Mouse (Mus musculus) ES-E14 (cell line): ENCODE measurements at regions not wholly inside any gene's neighbourhood (a gene's known extent, or its start where the extent isn't known, plus 50 kb on each side); places are given as distances from the start of the nearest gene placed in this dataset.

Experiments used
- DNase-seq: peaks from one replicate; pipeline ENCODE4 v3.0.0-alpha.2; 2013; ENCODE audit warnings: low read depth, low spot score
- H3K27ac ChIP-seq: 2 replicates; pipeline ENCODE4 v1.5.1; 2012; ENCODE audit warnings: low read depth, mild to moderate bottlenecking, low read length, moderate library complexity, mixed read lengths; ENCODE audit not compliant: poor library complexity, insufficient read depth, severe bottlenecking
- H3K36me3 ChIP-seq: 2 replicates; pipeline ENCODE4 v1.6.1; 2012; ENCODE audit warnings: mild to moderate bottlenecking, low read length, moderate library complexity, mixed read lengths; ENCODE audit not compliant: control insufficient read depth, poor library complexity, insufficient read depth, severe bottlenecking
- H3K4me1 ChIP-seq, 2 experiments: fragments of 150-350 bp in 1 of 2; sonication (generic) in 1 of 2; 2 replicates each; pipeline ENCODE4 v1.6.1; 2012; ENCODE audit warnings: low read length in 2 of 2, mild to moderate bottlenecking in 1 of 2, mixed read lengths in 1 of 2; ENCODE audit not compliant: control insufficient read depth in 2 of 2, insufficient read depth in 2 of 2, poor library complexity in 1 of 2
- H3K4me3 ChIP-seq, 2 experiments: fragments of 150-350 bp in 1 of 2; sonication (generic) in 1 of 2; 2 replicates each; pipeline ENCODE4 v1.5.1; 2012; ENCODE audit warnings: low read length in 2 of 2, low read depth in 1 of 2, mild to moderate bottlenecking in 1 of 2, mixed read lengths in 1 of 2; ENCODE audit not compliant: insufficient read depth in 1 of 2, poor library complexity in 1 of 2, severe bottlenecking in 1 of 2
- H3K9ac ChIP-seq: 2 replicates; pipeline ENCODE4 v1.6.1; 2012; ENCODE audit warnings: low read depth, mild to moderate bottlenecking, low read length, mixed read lengths; ENCODE audit not compliant: poor library complexity, insufficient read depth, severe bottlenecking
- H3K9me3 ChIP-seq: fragments of 150-350 bp; sonication (generic); 2 replicates; pipeline ENCODE4 v1.6.1; 2012; ENCODE audit warnings: low read depth, mild to moderate bottlenecking, low read length; ENCODE audit not compliant: control insufficient read depth, insufficient read depth
- CHD2 ChIP-seq: IDR thresholded peaks from 2 replicates; pipeline ENCODE4 v1.6.1; 2014; ENCODE audit warnings: mild to moderate bottlenecking, low read depth, low read length, inconsistent platforms
- HCFC1 ChIP-seq: IDR thresholded peaks from 2 replicates; pipeline ENCODE4 v1.6.1; 2012; ENCODE audit warnings: low read length, inconsistent platforms, borderline replicate concordance; ENCODE audit not compliant: insufficient read depth
- MAFK ChIP-seq: IDR thresholded peaks from 2 replicates; pipeline ENCODE4 v1.6.1; 2014; ENCODE audit warnings: mild to moderate bottlenecking, low read depth, low read length, inconsistent platforms; ENCODE audit not compliant: insufficient read depth
- ZC3H11A ChIP-seq: IDR thresholded peaks from 2 replicates; pipeline ENCODE4 v1.6.1; 2012; ENCODE audit warnings: low read depth, mild to moderate bottlenecking, inconsistent platforms, low read length, borderline replicate concordance
- ZNF384 ChIP-seq: IDR thresholded peaks from 2 replicates; pipeline ENCODE4 v1.6.1; 2012; ENCODE audit warnings: low read depth, low read length, inconsistent platforms
- in situ Hi-C, 2 experiments: fragments of 600-800 bp; cut with MboI; formaldehyde crosslinking; loops; one replicate each; pipeline ENCODE4 v1.15.1; 2025; ENCODE audit warnings: low sequenced_read_pairs in 2 of 2, inconsistent platforms in 1 of 2; ENCODE audit not compliant: unreplicated experiment in 2 of 2

GRCm38 (mm10) chr6:51150066-51150465 lies 282.4 kb upstream of the Nfe2l3 start:
- Histone ChIP-seq H3K36me3 (no peaks in the 10 kb centered on the region), H3K9ac (no peak overlapping the region), H3K27ac (no peak overlapping the region), H3K9me3 (no peaks in the 10 kb centered on the region), H3K4me3 (no peak overlapping the region), H3K4me1 (no peaks in the 10 kb centered on the region)
- TF ChIP-seq ZNF384, result no peak
- no peak for TF ChIP-seq ZC3H11A
- no peak for DNase-seq
- in situ Hi-C loops, result loop anchor here in 1 of 2 experiments (25.0 kb wide), 1 partner anchor 338 kb away; no protein-coding TSS in a partner anchor

DNA sequence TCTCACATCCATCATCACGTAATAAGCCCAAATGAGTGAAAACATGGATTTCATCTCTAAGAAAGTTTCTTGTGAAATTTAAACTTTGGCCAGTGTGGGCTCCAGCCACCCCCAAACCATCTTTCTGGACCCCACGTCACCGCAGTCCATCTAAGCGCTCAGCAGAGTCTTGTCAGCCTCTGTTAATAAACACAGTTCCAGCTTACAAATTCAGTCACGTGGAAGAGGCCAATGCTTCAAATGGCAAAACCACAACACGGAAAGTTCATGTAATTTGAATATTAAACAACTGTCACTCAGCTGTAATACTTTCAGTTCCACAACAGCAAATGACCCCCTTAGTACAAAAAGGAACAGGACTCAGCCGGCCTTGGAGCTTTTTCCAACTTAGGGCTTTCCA lies 282.0 kb upstream of the Nfe2l3 start:
- in situ Hi-C loops, result loop anchor here in 1 of 2 experiments (25.0 kb wide), 1 partner anchor 338 kb away; no protein-coding TSS in a partner anchor
- Histone ChIP-seq H3K4me3 (no peak overlapping the region), H3K36me3 (no peaks in the 10 kb centered on the region), H3K4me1 (no peaks in the 10 kb centered on the region), H3K27ac (no peak overlapping the region), H3K9me3 (no peaks in the 10 kb centered on the region), H3K9ac (no peak overlapping the region)
- no peak for DNase-seq
- no peak for TF ChIP-seq CHD2
- TF ChIP-seq HCFC1, result no peak
- TF ChIP-seq ZC3H11A, result no peak
- no peak for TF ChIP-seq MAFK
- no peak for TF ChIP-seq ZNF384

- Histone ChIP-seq H3K36me3 (no peaks in the 10 kb centered on the region), H3K27ac (no peak overlapping the region), H3K9me3 (no peaks in the 10 kb centered on the region), H3K4me3 (no peak overlapping the region), H3K4me1 (no peaks in the 10 kb centered on the region), H3K9ac (no peak overlapping the region)
- in situ Hi-C loops, result loop anchor here in 1 of 2 experiments (25.0 kb wide), 1 partner anchor 339 kb away; no protein-coding TSS in a partner anchor
- TF ChIP-seq HCFC1 (no peak), ZC3H11A (no peak), MAFK (no peak), CHD2 (no peak), ZNF384 (no peak)
- DNase-seq, result no peak
These were observed 281.6 kb upstream of the Nfe2l3 start for GRCm38 (mm10) chr6:51150916-51151315.

DNA sequence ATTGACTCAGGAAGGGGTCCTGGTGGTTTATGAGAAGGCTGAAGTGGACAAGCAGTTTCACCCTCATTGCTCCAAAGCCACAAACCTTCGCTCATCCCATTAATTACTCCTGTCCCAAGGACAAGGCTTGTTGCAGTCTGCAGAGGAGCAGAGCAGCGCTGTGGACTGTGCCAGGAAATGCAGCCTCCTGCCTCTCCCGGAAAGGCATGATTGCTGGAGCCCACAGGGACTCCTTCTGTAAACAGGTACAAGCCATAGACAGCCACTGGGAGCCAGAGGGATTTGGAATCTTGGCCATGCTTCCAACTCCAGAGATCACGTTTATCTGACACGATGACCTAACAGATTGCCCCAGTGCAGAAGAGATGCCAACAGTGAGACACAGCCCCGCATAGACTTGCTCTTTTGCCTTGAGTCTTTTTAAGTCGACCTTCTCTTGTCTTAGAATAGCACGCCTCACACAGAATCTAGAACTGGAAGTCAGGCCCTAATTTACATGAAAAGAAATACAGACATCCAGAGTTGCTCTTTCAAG lies 275.6 kb upstream of the Nfe2l3 start:
- no peak for TF ChIP-seq ZNF384
- no peak for TF ChIP-seq MAFK
- no peak for TF ChIP-seq CHD2
- no peak for TF ChIP-seq ZC3H11A
- TF ChIP-seq HCFC1, result no peak
- in situ Hi-C loops, result loop anchor here in 1 of 2 experiments (25.0 kb wide), 1 partner anchor 345 kb away; no protein-coding TSS in a partner anchor
- no peak for DNase-seq
- no peak overlapping the region for H3K9ac ChIP-seq
- no peak overlapping the region for H3K4me3 ChIP-seq
- no peaks in the 10 kb centered on the region for H3K36me3 ChIP-seq
- no peaks in the 10 kb centered on the region for H3K4me1 ChIP-seq
- H3K9me3 ChIP-seq, result no peaks in the 10 kb centered on the region
- H3K27ac ChIP-seq, result no peak overlapping the region

DNA sequence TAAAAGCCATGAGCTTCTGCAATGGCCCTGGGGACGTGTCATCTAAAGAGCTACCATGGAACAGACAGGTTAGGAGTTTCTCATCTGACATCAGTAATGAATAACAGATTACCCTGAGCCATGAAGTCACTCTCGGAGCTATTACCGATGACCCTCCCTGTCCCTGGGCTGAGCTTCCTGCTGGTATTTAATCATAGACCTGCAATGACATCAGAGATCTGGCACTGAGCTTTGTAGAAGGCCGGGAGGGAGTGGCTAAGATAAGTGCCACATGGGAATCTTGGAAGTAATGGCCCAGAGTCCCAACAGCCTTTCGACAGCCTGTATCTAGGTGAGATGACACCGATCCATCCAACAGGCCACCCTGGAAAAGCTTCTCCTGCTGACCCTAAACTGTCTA lies 271.3 kb upstream of the Nfe2l3 start:
- Histone ChIP-seq H3K9ac (no peak overlapping the region), H3K36me3 (no peaks in the 10 kb centered on the region), H3K9me3 (no peaks in the 10 kb centered on the region), H3K4me1 (no peaks in the 10 kb centered on the region), H3K4me3 (no peak overlapping the region), H3K27ac (no peak overlapping the region)
- no peak for TF ChIP-seq HCFC1
- no peak for TF ChIP-seq MAFK
- no peak for TF ChIP-seq ZNF384
- TF ChIP-seq ZC3H11A, result no peak
- no peak for TF ChIP-seq CHD2
- in situ Hi-C loops, result loop anchor here (5.0 to 25.0 kb wide), 4 partner anchors 216 to 486 kb away; no protein-coding TSS in a partner anchor
- DNase-seq, result no peak
